Mouse (Mus musculus) testis, postnatal 10 days (tissue): ENCODE data around the gene Dyrk1a.

Experiments used
- DNase-seq: peaks from one replicate; pipeline ENCODE4 v3.0.0; 2021; ENCODE audit warnings: low spot score

The Dyrk1a gene

DNA sequence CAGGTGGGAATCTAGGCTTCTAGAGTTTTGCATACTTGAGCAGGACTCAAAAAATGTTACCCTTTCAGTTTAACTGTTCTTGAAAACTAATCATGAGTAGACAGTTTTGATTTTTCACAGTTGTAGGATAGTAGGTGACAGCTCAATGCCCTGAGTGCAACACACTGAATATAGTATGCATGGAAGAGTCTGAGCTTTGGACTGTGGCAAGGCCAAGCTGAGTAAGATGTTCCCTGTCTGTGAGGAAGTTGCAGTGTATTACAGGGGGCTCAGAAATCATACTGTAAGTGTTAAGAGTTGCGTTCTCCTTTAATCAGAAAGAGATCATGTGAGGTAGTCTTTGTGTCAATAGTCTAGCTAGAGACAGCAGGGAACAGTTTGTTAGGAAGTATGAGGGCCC is 20.4 kb downstream of the Dyrk1a start:
- DNase-seq: no peak

DNA sequence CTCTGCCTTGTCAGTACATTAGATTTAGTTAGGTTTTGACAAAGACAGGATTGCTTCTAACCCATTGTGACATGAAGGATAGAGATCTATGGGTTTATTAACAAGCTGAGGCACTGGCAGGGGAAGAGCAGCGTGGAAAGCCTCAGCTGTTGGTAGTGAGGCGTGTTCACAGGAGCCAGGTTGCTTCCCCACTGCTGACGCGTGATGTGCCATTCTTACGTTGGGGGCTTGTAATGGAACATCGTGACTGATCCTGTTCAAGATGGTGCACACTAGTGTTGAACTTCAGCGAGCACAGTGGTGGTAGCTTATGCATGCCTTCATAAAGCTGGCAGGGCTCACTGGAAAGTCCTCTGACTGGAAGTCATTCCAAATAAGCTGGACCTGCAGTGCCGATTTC is 21.2 kb downstream of the Dyrk1a start:
- DNase-seq: no peak

DNA sequence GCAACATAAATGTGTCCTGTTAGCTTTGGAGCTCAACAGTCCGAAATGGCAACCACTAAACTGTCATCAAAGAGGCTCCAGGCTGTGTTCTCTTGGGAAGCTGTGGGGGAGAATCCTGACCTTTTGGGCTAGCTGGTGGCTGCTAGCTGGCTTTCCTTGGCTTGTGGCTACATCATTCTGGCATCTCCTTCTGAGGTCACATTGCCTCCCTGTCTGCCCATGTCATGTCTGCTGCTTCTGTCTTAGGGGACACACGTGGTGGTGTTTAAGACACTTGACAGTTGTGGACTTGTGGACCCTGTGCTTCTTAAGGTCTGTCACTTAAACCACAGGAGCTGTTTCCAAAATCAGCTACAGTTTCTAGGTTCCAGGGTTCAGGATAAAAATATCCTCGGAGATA is 21.7 kb downstream of the Dyrk1a start:
- DNase-seq: no peak

DNA sequence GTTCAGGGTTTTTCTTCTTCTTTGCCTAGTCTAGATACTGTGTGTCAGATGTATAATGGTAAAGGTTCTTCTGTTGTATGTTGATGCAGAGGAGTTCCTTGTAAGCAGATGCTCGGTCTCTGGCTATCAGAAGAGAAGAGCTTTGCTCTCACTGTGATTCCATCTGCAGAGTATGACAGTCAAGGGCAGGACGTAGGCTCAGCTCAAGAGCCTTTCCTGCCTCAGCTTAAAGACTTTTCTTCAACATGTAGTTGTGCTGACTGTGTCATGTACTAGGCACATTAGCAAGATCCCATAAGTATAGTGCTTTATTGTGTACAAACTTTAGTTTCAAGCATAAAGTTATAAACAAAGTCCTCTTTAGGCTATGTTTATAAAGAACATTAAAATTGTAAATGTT is 26.8 kb downstream of the Dyrk1a start:
- DNase-seq: no peak

DNA sequence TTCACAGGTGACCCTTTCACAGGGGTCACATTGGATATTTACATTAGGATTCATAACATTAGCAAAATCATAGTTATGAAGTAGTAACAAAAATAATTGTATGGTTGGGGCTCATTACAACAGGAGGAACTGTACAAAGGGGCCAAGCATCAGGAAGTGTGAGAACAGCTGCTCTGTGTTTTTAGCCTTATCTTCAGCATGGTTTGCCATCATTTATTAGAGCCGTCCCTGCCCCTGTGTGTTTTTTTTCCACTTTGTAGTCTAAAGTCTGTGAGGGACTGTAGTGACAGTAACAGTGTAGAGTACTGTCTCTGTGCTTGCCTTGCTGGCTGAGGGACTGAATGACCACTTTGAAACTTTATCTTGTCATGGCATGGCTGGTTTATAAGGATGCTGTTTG is 27.8 kb downstream of the Dyrk1a start:
- no peak for DNase-seq

DNA sequence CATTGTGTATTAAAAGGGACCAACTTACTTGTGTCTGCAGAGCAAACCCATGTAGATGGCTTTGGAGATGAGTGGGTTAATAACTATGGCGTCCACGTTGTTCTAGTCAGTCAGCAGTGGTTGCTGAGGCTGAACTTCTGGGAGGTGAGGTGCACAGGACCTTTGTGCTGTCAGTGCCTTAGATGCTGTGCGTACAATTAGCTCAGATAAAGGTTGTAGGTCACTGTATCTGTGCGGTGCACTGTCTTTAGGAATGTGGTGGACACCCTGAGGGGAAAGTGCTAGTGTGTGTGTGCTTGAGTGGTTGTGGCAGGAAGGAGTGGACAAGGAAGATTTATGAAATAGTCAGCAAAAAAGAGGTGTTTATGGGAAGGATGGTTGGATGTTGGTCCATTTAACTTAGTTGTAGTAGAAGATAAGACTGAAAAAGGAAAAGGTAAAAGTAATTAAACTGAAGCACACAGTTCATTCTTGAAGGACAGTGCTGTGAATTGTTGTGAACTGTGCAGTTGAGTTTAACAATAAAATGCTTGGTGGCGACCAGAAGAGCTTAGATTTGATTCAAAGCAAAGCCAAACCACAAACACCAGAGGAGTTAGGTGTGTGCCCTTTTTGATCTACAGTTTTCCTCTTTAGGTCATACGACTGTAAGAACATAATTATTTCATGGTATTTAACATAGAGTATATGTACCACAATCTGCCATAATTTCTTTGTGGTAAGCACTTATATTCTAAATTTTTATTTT is 30.3 kb downstream of the Dyrk1a start:
- DNase-seq: no peak

DNA sequence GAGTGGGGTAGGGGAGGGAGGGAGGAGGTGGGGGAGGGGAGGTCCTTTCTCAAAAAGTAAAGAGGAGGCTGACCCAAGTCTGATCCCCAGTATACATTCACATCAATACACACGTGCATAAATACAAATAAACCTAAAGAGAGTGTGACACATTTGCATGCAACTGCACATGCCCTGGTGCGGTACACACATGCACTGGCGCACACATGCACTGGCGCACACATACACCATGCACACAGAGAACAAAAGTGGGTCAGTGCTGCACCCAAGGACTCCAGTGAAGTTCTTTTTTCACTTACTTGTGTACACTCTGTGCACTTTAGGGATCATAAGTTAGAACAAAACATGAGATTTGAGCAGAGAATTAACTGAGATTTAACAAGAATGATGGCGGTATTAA is 31.3 kb downstream of the Dyrk1a start:
- DNase-seq: no peak

DNA sequence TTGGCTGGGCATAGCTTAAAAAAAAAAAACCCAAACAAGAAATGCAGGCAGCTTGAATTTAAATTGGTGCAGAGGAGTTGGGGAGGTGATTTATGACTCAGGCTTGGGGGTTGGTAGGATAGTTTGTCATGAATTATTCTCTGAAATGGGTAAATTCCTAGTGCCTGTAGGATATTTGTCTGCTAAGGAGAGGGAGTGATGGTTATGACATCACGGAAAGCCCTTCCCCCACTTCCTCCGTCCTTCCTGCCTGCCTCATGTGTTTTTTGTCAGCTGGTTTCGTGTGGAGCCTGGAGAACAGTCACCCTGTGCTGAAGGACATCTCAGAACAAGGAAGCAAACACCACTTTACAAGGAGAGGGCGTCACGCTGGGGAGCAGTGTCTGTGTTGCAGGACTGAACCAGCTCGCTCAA is 31.7 kb downstream of the Dyrk1a start:
- peak; percentile 56 for DNase-seq

DNA sequence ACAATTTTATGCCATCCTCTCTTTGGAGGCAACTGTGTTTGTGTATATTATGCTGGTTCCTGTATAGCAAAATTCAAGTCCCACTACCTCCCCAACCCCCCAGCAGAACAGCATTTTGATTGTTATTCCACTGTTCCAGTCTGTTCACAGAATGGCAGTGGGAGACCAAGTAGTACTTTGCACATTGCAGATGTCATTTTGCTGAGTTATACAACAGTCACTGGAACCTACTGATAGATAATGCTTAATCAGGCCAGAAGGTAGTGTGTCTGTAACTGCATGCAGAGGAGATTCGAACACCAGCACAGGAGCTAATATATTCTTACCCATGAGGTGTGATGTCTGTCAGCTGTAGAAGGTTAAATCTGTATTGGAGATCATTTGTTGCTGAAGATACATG is 32.4 kb downstream of the Dyrk1a start:
- no peak for DNase-seq

DNA sequence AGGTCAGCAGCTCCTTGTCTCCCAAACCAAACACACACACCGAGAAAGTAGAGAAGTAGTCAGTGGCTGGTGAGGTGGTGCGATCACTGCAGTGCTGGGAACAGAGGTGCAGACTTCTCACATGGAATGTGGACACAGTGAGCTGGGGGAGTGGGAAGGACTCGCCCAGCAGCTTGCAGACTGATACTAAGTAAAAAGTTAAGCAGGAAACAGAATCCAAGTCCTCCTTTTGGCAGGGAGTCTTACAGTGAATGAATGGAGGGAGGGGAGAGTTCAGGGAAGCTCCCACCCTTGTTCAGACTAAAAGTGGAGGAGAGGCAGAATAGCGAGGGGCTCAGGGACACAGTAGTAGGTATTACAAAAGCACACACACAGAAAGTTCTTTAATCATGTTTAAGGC is 32.9 kb downstream of the Dyrk1a start:
- DNase-seq: peak; percentile 52

DNA sequence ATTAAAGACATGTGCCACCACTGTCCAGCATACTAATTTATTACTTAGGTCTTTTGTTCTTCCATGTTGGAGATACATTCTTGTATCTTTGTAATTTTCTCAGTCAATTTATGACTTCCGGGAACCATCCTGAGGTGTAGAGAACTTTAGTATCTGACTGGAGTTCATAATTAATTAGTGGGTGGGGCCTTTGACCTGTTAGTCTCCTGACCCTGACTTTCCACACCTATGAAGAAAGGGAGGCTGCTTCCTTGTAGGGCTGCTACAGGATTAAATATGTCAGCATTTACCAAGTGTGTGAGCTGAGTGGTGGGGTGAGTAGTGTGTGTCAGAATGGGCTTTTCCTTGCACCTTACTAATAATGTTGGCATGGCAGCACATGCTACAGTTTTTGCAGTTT is 36.4 kb downstream of the Dyrk1a start:
- no peak for DNase-seq

DNA sequence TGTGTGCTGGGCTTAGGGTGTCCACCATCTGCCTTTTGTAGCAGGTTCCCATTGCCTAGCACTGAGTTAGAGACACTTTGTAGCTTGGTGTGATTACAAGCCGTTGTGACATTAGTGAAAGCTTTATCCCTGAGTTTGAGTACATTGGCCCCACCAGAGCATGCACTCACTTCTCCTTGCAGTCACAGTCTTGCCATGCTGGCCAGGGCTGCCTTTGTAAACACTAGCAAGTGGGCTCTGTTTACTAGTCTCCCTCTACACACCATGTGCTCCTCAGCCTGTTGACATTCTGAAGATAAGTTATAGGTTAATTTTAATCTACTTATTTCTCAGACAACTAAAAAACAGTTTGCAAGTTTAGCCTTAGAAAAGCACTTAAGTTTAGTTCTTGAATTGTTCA is 37.7 kb downstream of the Dyrk1a start:
- no peak for DNase-seq

DNA sequence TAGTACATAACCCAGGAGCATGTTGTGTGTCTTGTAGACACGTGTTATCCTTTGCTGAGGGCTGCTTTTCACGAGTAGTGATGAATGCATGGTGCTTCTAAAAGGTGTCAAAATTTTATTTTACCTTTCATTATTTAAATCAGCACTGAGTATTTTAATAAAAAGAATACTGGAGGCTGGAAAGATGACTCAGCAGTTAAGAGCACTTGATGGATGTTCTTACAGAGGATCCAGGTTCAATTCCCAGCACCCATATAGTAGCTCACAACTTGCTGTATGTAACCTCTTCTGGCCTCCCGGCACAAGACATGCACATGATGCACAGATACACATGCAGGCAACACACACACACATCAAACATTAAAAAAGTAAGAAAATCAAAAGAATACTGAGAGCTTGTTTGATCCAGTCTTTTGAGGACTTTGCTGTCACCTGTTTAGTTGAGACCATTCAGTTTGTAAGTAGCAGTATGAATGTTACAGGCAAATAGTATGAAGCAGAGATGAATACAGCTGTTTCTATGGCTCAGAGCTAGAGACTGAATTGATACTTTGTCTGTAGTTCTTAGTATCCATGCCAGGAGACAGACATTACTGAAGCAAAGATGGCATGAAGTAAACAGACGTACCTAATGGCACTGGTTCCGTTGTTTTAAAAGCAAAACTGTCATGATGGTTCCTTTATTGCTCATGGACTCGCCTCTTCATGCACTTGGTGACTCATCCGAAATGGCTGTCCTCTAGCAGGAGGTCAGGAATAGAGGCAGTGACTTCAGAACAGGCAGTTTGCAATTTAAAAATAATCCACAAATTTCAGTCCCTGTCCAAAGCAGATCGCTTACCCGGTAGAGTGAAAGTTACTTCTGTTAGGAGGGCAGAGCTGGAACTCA is 39.1 kb downstream of the Dyrk1a start:
- DNase-seq: no peak

DNA sequence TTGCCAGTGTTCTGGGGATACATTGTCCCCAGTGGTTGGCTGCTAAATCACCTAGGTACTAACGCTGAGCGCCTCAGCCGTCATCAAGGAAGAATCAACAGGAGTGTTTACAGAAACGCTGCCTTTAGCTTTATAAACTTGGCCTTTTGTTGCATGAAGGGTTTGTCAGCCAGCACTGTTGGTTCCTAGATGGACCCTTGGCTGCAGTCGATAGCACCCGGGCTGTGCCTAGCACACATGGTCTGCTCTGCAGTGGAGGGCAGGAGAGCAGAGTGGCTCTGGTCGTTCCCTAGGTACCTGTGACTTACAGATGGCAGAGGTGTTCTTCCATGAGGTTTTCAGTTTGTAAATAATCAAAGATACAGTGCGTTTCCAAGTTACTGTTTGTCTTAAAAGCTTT is 42.8 kb downstream of the Dyrk1a start:
- no peak for DNase-seq

DNA sequence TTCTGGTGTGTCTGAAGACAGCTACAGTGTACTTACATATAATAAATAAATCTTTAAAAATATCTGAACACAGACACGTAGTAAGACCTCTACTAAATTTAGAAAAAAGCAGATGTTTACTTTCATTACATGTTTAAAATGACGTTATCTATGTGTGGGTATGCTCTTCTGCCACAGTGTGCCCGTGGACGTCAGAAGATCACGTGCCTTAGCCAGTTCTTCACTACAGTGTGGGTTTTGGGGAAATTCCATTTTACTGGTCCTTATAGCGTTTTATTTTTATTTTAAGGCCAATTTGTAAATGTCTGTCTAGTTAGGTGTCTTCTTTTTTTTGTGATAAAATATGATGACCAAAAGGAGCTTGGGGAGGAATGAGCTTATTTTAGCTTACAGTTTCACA is 47.4 kb downstream of the Dyrk1a start:
- no peak for DNase-seq

DNA sequence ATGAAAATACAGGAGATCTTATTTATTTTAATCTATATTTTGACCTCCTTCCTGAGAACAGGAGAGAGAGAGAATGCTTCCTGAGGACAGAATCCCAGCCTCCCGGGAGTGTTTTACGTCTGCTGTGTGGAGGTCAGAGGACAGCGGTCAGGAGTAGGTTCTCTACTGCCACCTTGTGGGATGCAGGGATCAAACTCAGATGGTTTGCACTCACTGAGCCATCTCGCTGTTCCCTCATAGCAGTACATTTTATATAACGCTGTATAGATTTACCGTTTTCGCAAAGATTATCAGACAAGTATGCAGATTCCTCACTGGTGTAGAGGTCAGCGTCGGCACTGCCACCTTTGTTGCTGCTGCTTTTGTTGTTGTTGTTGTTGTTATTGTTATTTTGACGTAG is 48.7 kb downstream of the Dyrk1a start:
- DNase-seq: peak; percentile 70

DNA sequence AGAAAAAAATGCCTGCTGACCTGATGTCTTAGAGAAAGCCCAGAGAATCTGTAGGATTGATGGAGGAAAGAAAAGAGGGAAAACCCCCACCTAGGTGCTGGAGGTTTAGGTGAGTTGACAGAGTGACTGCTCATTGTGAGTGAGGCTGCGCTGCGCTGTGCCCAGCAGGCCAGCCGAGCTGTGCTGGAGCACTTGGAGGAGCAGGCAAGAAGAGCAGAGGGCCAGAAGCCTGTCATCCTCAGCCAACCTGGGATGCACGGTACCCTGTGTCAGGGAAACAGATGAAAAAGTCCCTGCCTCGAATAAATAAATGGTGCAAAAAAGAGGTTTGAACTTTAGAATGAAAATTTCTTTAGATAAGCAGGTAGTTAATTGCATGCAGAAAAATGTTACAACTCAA is 49.5 kb downstream of the Dyrk1a start:
- no peak for DNase-seq

DNA sequence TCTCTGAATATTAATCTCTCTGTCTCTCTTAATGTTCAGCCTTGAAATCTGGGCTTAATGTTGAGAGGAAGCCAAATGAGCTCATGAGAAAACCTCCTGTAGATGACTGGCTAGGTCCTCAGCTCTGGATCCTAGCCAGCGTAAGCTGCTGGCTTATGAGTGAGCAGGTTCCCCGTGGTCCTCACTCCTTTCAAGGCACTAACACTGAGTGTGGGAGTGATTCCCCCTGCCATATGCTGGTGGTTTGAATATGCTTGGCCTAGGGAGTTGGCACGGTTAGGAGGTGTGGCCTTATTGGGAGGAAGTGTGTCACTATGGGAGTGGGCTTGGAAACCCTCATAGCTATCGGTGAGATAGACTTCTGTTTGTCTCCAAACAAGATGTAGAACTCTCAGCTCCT is 55.1 kb downstream of the Dyrk1a start:
- no peak for DNase-seq

DNA sequence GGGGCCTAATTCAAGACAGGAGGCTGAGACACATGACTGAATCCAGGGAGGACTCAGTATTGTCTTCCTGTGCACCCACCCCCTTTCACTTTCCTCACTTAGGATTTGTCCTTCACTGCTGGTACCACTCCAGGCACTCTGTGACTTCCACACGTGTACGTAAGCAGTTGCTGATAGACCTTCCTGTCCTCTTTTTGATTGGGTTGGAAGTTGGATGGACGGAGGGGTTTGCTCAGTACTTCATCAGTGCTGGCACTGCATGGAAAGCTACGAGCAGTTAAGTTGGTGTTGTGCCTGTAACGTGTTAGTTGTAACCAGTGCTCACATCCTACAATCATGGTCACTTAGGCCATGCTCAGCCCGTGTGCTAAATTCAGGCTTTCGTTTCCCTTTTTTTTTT is 55.8 kb downstream of the Dyrk1a start:
- DNase-seq: no peak

DNA sequence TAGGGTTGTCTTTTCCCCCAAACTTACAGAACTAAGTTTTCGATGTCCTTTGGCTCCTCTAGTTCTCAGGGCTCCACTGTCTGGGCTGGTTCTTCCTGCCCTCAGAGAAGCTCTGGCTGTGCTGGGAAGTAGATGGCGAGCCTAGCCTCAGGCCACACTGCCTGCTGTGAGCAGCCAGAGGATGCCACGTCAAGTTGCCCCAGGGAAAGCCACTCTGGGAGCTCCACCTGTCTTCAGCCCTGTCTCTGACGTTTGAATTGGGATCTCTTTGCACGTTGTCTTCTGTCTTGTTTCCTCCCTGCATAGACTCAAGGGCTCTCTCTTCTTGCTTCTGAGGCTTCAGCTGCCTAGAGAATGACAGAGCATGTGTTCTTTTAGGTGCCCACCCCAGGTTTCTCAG is 57.9 kb downstream of the Dyrk1a start:
- DNase-seq: no peak

DNA sequence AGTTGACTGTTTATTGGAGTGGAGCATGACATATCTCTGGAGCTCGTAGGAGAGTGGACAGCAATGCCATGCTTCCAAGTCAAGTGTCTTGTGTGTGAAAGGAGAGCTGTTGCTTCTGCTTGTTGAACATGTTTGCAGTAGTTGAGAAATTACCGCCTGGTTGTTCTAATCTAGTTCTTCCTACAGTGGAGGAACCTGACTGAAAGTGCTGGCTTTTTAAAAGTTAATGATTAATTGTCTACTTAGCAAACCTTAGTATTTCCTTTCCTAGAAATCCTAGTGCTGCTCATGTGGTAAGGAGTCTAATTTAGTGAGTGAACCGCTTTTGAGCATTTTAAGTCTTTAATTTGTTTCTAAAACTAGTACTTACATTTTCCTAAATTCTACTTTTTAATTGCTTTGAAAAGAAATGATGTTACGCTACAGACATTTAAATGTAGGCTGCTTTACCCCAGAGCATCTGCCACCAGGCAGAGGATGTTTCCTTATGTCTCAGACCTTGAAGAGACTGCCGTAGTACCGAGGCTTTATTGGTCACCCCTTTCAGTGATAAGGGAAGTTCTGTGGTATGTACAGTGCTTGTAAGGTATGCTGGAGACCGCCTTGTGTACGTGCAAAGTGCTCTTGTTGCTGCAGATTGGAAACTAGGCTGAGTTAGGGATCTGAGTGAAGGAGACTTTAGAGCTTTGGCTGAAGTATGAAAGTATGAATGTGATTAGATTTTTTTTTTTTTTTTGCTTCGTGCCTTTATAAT is 59.3 kb downstream of the Dyrk1a start:
- no peak for DNase-seq

DNA sequence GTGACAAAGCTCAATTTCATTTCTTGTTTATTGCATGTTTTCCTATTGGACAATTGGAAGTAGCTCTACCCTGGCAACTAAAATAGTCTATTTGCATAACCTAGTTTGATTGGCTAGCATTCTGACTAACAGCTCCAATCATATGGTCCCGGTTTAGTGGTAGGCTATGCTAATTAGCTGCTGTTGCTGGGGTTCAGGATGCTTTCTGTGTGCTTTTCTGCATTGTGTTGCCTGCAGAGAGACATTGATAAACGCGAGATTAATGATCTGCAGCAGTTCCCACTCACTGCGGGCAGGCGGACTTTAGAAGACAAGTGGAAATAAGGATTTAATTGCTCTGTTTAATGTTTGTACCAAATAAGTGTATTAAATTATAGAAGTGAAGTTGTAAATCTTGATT is 62.2 kb downstream of the Dyrk1a start:
- DNase-seq: no peak

DNA sequence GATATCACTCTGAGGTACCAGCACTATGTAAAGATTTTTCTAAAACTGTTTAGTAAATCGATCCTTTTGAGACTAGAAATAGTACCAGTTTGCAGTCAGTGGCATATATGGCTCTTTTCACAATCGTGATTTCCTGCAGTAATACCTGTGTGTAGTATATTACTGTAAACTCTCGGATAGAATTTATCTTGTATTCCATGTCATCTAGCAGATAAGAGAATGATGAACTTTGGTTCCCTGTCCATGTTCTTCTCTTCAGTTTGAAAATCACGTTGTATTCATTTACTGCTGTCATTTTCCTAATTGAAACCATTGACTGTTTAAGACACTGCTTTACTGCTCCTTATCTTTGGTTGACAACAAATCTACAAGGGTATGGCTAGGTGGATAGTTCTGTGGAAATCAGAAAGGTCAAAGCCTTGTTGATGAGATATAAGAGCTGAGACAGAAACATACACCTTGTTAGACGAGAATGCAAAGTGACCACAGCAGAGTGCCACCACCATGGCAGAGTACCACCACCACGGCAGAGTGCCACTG is 62.7 kb downstream of the Dyrk1a start:
- no peak for DNase-seq
